In the genomic region with DNA sequence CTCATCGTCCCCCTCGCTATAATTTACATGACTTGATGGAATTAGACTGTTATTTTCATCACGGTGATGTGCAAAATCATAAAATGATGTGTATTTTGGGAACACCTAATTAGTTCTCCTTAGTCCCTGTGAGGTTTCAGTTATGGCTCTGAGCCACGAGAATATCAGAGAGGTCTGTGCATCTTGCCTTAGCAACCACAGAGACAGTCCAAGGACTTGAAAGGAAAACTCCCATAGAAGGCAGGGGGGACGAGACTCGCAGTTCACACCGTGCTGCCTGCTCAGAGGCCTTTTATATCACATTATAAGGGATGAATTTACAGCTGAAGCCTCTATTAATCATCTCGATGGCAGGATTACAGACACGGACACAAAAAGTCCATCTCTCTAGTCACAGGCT, we compare ENCODE assay signal across 12 mouse cellular contexts.
"Had no signal": no experiment of that assay in that cellular context is flagged by ENCODE, and none has a peak within 500 bp of the region (broad histone marks: within the 10 kb centered on the region; RNA-seq: fewer than 3 reads in every experiment).

No protein-coding gene starts in this region.

- H3K9ac ChIP-seq: liver, embryonic 13.5 days; midbrain, embryonic 12.5 days had no signal

- H3K4me3 ChIP-seq: layer of hippocampus, adult 2 months; liver, embryonic 13.5 days; midbrain, embryonic 12.5 days had no signal

- H3K27me3 ChIP-seq: liver, embryonic 13.5 days; midbrain, embryonic 12.5 days had no signal

- H3K27ac ChIP-seq: kidney, postnatal 0 days; layer of hippocampus, adult 2 months; liver, embryonic 13.5 days; midbrain, embryonic 12.5 days had no signal

- H3K4me1 ChIP-seq: liver, embryonic 13.5 days had no signal

- H3K9me3 ChIP-seq: midbrain, embryonic 12.5 days had no signal

- DNase-seq: kidney, adult 2 months; kidney, postnatal 25 days; layer of hippocampus, adult 9-11 months; liver, embryonic 13.5 days; lung, adult 2 months; lung, postnatal 14 days; lung, postnatal 4 days; thymus, adult 18-20 months; thymus, postnatal 36 days had no signal

- H3K36me3 ChIP-seq: liver, embryonic 13.5 days; midbrain, embryonic 12.5 days had no signal

- H3K4me2 ChIP-seq: liver, embryonic 13.5 days; midbrain, embryonic 12.5 days had no signal
